Mouse (Mus musculus) brown adipose tissue, adult 24 weeks (tissue): Measurements from ENCODE around the gene Stac. TPM values are rescaled to one million over a fixed set of nuclear protein-coding genes. Genes with fewer than 3 reads are reported as not detected.

Experiments
- H3K27ac ChIP-seq: fragments of 200-500 bp; replicated peaks from 2 replicates; pipeline ENCODE4 v1.5.1; 2012; ENCODE audit warnings: low read depth, mild to moderate bottlenecking, low read length
- H3K4me1 ChIP-seq: fragments of 200-500 bp; 2 replicates; pipeline ENCODE4 v1.6.1; 2012; ENCODE audit warnings: low read length, mixed read lengths; ENCODE audit not compliant: control insufficient read depth, insufficient read depth, insufficient read length
- H3K4me3 ChIP-seq: fragments of 200-500 bp; 2 replicates; pipeline ENCODE4 v1.5.1; 2012; ENCODE audit warnings: low read depth, mild to moderate bottlenecking, low read length, moderate library complexity; ENCODE audit not compliant: insufficient read depth
- polyA plus RNA-seq: library from polyadenylated mRNA; stranded (reverse); fragments of >200 nt; gene quantifications from 2 replicates; pipeline ENCODE4 v1.2.4, GENCODE M21; 2012; ENCODE audit not compliant: missing spikeins, insufficient read depth, insufficient read length

The Stac gene
- polyA plus RNA-seq, 1 experiment, result not detected

DNA sequence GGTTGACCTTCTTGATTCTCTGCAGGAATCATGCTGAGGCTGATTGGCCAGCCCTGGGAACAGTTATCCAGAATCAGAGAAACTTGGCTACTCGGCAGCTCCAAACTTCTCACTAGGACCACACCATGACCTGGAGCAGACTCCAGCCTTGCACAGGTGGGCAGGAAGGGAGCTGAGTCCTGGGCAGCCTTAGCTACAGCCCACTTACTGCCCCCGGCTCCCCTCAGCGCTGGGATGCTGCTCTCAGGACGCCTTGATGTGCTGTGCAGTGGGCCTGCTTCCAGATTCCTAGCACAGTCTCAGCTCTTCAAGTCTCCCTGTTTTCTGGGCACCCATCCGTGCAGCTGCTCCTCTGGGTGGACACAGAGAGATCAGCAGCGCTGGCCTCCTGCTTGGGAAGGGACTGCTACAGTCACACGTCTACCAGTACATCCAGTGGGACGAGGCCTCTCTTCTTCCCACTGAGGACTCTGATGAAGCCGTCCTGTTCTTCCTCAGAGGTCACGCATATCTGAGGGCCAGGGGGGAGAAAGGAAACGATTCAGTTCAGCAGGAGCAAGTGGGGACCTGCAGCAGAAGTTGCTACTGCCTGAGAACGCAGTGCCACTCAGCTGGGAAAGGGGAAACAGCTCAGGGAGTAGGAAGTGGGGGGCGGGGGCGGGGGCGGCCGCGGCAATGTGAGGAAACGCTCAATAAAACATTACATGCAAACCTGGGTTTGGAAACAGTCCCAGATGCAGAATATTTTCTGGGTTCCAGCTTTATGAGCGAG lies 127.7 kb downstream of the Stac start:
- Histone ChIP-seq H3K27ac (peak overlapping the region; percentile 35; the same call in 1 of the 2 replicates), H3K4me3 (no peak overlapping the region), H3K4me1 (no peaks in the 10 kb centered on the region)

- Histone ChIP-seq H3K4me3 (no peak overlapping the region), H3K4me1 (no peaks in the 10 kb centered on the region; the same call in 1 of the 2 replicates), H3K27ac (no peak overlapping the region)
Measured at GRCm38 (mm10) chr9:111556699-111557098, 133.4 kb downstream of the Stac start.

DNA sequence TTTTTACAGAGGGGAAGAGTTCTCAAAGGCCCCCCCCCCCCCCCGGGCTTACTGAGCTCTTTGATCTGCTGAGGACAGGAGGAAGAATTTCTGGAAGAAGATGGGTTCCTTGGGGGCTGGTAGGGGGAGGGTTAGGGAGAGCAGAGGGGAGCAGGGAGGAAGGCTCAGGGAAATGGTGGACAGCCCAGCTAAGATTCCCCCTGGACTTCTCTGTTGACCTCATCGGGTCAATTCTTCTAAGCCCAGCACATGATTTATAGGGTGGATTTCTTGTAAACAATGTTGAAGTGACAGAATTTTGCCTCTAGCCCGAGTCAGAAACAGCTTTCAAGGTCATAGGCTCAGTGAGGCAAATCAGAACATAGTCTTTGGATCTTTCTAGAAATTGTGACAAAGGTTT lies 137.3 kb downstream of the Stac start:
- Histone ChIP-seq H3K27ac (no peak overlapping the region), H3K4me3 (no peak overlapping the region), H3K4me1 (no peaks in the 10 kb centered on the region; the same call in 1 of the 2 replicates)

GRCm38 (mm10) chr9:111551461-111552190 lies 138.5 kb downstream of the Stac start:
- Histone ChIP-seq H3K4me1 (no peaks in the 10 kb centered on the region; the same call in 1 of the 2 replicates), H3K4me3 (no peak overlapping the region)

GRCm38 (mm10) chr9:111550963-111551321 lies 139.2 kb downstream of the Stac start:
- no peak overlapping the region for H3K4me3 ChIP-seq
- H3K4me1 ChIP-seq, result no peaks in the 10 kb centered on the region; the same call in 1 of the 2 replicates
- no peak overlapping the region for H3K27ac ChIP-seq

More at GRCm38 (mm10) chr9:111551461-111552190, 138.5 kb downstream of the Stac start:
- no peak overlapping the region for H3K27ac ChIP-seq

- no peak overlapping the region for H3K4me3 ChIP-seq
- H3K27ac ChIP-seq, result no peak overlapping the region
- H3K4me1 ChIP-seq, result no peaks in the 10 kb centered on the region; the same call in 1 of the 2 replicates
Measured at GRCm38 (mm10) chr9:111550281-111550962, 139.7 kb downstream of the Stac start.

DNA sequence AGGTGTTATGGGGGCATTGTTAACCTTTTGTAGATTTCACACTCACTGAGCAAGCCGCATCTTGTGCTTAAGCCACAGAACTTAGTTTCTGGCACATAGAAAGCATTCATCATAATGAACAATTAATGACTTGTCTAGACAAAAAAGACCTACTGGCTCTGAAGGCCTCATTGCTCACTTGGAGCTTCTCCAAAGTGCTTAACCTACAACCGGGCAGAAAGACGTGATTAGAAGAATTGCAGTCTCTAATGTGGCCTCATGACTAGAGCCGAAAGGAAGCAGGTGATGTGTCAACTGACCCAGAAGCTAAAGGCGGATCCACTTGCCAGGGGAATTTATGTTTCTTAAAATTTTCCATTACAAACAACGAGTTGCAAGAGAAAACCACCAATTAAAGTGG lies 147.5 kb downstream of the Stac start:
- Histone ChIP-seq H3K27ac (no peak overlapping the region), H3K4me1 (no peaks in the 10 kb centered on the region), H3K4me3 (no peak overlapping the region)

DNA sequence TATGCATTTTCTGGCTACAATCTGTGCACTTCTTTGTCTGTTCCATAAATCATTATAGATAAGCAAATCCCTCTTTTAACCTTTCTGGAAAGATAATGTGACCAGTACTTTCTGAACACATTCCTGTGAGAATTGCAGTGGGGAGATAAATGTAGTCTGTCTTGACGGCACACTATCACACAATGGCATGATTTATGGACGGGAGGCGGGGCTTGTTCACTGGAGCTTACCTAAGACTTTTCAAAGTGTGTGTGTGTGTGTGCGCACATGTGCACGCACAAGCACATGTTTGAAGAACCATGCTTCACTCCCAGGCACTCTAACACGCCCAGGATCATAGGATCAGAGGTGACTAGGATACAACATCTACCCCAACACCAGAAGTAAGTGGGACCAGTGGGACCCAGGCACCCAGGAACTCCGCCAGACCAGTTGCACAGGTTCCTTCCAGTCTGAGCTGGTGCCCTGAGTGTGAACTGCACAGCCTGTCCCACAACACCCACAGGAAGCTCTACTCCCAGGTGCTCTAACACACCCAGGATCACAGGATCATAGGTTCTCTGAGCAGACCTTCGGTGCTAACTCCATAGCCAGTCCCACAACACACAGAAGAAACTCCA lies 154.6 kb downstream of the Stac start:
- Histone ChIP-seq H3K4me3 (no peak overlapping the region), H3K27ac (no peak overlapping the region), H3K4me1 (no peaks in the 10 kb centered on the region)

GRCm38 (mm10) chr9:111534744-111535423 lies 155.3 kb downstream of the Stac start:
- no peak overlapping the region for H3K27ac ChIP-seq

GRCm38 (mm10) chr9:111523871-111524270 lies 166.3 kb downstream of the Stac start:
- Histone ChIP-seq H3K4me1 (no peaks in the 10 kb centered on the region), H3K4me3 (no peak overlapping the region), H3K27ac (no peak overlapping the region)

More at GRCm38 (mm10) chr9:111534744-111535423, 155.3 kb downstream of the Stac start:
- Histone ChIP-seq H3K4me1 (no peaks in the 10 kb centered on the region), H3K4me3 (no peak overlapping the region)

DNA sequence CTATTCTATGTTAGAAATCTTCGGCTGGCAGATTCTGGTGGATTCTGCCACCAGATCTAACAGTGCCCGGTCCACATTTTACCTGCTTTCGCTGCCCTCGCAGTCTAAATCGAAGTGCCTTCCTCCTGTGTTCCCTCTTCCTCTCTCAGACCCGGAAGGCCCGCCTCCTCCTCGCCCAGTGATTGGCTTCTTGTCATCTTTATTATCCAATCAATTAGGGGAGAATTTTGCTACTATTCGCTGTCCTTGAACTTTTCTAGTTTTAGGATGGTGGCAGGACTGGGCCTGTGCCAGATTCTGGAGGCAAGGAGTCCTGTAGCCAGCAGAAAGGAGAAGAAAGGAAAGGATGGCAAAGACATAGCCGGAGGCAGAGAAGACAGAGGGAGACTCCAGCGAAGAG lies 167.0 kb downstream of the Stac start:
- Histone ChIP-seq H3K4me1 (no peaks in the 10 kb centered on the region), H3K27ac (no peak overlapping the region), H3K4me3 (no peak overlapping the region)

- no peak overlapping the region for H3K4me3 ChIP-seq
- H3K27ac ChIP-seq, result no peak overlapping the region
- H3K4me1 ChIP-seq, result no peaks in the 10 kb centered on the region
Measured at GRCm38 (mm10) chr9:111522226-111522625, 167.9 kb downstream of the Stac start.

GRCm38 (mm10) chr9:111515536-111515935 lies 174.6 kb downstream of the Stac start:
- Histone ChIP-seq H3K4me3 (no peak overlapping the region), H3K27ac (no peak overlapping the region), H3K4me1 (no peaks in the 10 kb centered on the region)

GRCm38 (mm10) chr9:111514586-111515473 lies 175.3 kb downstream of the Stac start:
- Histone ChIP-seq H3K27ac (no peak overlapping the region), H3K4me1 (no peaks in the 10 kb centered on the region), H3K4me3 (no peak overlapping the region)
